Mouse (Mus musculus): Measurements from ENCODE around the gene Gyg. TPM values are rescaled to one million over a fixed set of nuclear protein-coding genes. Genes with fewer than 3 reads are reported as not detected.

Gyg gene
- total RNA-seq, 1 experiment = 8.2 TPM

DNA sequence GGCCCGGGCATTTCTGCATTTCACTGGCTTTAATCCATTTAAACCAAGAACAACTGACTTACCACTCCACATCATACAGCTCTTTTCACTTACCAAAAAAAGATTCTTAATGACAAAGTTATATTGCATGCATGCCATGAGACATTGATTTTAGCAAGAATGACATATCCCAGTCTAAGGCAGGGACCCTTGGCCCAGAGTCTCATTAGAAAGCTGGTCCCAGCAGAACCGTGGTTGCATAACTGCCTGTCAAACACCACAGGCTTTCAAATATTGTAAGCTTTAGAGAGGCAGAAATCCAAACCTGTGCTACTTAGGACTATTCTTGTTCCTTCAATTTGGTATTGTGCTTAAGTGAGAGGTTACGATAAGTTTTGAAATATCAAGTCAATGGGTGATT, 11.4 kb downstream of the Gyg start:
- Histone ChIP-seq H3K4me1 (ENCODE audit: control insufficient read depth in 2 of 2, insufficient read depth in 2 of 2, low read length in 2 of 2, poor library complexity in 1 of 2) (0 out of 4 replicates have a peak, but pooled peaks cover 0 to 2% of the 10 kb centered on the region in 2 experiments), H3K36me3 (ENCODE audit: control insufficient read depth, insufficient read depth, low read length, poor library complexity, severe bottlenecking) (no peaks in the 10 kb centered on the region), H3K9ac (ENCODE audit: insufficient read depth, low read depth, low read length, poor library complexity, severe bottlenecking) (no peak overlapping the region), H3K9me3 (ENCODE audit: control insufficient read depth, insufficient read depth, low read depth, low read length) (no peaks in the 10 kb centered on the region), H3K27ac (ENCODE audit: insufficient read depth, low read depth, low read length, poor library complexity, severe bottlenecking) (no peak overlapping the region), H3K4me3 (ENCODE audit: insufficient read depth in 1 of 2, low read depth in 1 of 2, low read length in 2 of 2, poor library complexity in 1 of 2, severe bottlenecking in 1 of 2) (no peak overlapping the region)
- in situ Hi-C loops (cut with MboI; ENCODE audit: low sequenced_read_pairs in 2 of 2, unreplicated experiment in 2 of 2) = no loop called here
- DNase-seq (ENCODE audit: low read depth, low spot score) = no peak
- TF ChIP-seq MAFK (IDR thresholded peaks at IDR 0.05; ENCODE audit: insufficient read depth, low read depth, low read length) (no peak), HCFC1 (IDR thresholded peaks at IDR 0.05; ENCODE audit: borderline replicate concordance, insufficient read depth, low read length) (no peak), ZNF384 (IDR thresholded peaks at IDR 0.05; ENCODE audit: low read depth, low read length) (no peak), ZC3H11A (IDR thresholded peaks at IDR 0.05; ENCODE audit: borderline replicate concordance, low read depth, low read length) (no peak), CHD2 (IDR thresholded peaks at IDR 0.05; ENCODE audit: low read depth, low read length) (no peak)

DNA sequence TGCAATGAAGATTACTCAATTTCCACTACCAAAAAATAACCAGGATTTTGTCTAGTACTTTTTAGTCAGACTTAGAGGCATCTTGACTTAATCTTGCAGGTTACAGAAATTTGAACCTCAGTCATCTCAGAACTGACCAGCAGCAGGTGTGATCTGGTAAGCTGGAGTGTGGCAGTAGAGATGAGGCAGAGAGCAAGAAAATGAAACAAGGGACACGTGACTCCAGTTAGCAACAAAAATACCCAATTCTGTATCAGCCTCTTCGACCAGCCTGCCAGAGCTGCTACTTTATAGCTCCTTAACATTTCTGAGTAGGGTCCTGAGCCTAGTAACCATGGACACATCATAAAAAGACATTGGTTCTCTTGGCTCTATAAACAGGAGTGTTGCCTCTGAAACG, 12.5 kb downstream of the Gyg start:
- Histone ChIP-seq H3K4me1 (ENCODE audit: control insufficient read depth in 2 of 2, insufficient read depth in 2 of 2, low read length in 2 of 2, poor library complexity in 1 of 2) (0 out of 4 replicates have a peak, but pooled peaks cover 0 to 2% of the 10 kb centered on the region in 2 experiments), H3K27ac (ENCODE audit: insufficient read depth, low read depth, low read length, poor library complexity, severe bottlenecking) (no peak overlapping the region)

DNA sequence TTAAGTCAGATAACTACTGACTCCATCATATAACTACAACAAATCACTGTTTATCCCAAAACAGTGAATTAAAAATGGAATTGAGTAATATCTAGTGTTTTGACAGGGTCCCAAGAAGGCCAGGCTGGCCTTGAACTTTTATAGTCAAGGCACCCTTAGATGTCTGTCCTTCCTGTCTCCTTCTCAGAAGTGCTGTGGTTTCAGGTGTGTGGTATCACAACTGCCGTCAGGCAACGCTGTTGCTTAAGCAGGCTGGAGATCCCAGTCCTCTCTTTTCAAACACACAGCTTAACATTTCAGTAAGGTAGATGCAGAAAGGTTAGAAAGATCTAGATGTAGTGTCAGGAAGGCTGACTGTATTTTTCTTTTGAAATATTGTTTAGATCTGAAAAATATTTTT, 13.0 kb downstream of the Gyg start:
- TF ChIP-seq MAFK (IDR thresholded peaks at IDR 0.05; ENCODE audit: insufficient read depth, low read depth, low read length) (no peak), CHD2 (IDR thresholded peaks at IDR 0.05; ENCODE audit: low read depth, low read length) (no peak), ZC3H11A (IDR thresholded peaks at IDR 0.05; ENCODE audit: borderline replicate concordance, low read depth, low read length) (no peak), HCFC1 (IDR thresholded peaks at IDR 0.05; ENCODE audit: borderline replicate concordance, insufficient read depth, low read length) (no peak), ZNF384 (IDR thresholded peaks at IDR 0.05; ENCODE audit: low read depth, low read length) (no peak)
- H3K4me1 ChIP-seq (ENCODE audit: control insufficient read depth in 2 of 2, insufficient read depth in 2 of 2, low read length in 2 of 2, poor library complexity in 1 of 2) = 0 out of 4 replicates have a peak, but pooled peaks cover 0 to 2% of the 10 kb centered on the region in 2 experiments
- no peaks in the 10 kb centered on the region for H3K36me3 ChIP-seq (ENCODE audit: control insufficient read depth, insufficient read depth, low read length, poor library complexity, severe bottlenecking)
- no peak overlapping the region for H3K9ac ChIP-seq (ENCODE audit: insufficient read depth, low read depth, low read length, poor library complexity, severe bottlenecking)
- H3K9me3 ChIP-seq (ENCODE audit: control insufficient read depth, insufficient read depth, low read depth, low read length) = no peaks in the 10 kb centered on the region
- no peak overlapping the region for H3K27ac ChIP-seq (ENCODE audit: insufficient read depth, low read depth, low read length, poor library complexity, severe bottlenecking)
- H3K4me3 ChIP-seq (ENCODE audit: insufficient read depth in 1 of 2, low read depth in 1 of 2, low read length in 2 of 2, poor library complexity in 1 of 2, severe bottlenecking in 1 of 2) = no peak overlapping the region
- no peak for DNase-seq (ENCODE audit: low read depth, low spot score)
- in situ Hi-C loops (cut with MboI; ENCODE audit: low sequenced_read_pairs in 2 of 2, unreplicated experiment in 2 of 2) = no loop called here

More for the DNA sequence above, 12.5 kb downstream of the Gyg start:
- Histone ChIP-seq H3K36me3 (ENCODE audit: control insufficient read depth, insufficient read depth, low read length, poor library complexity, severe bottlenecking) (no peaks in the 10 kb centered on the region), H3K4me3 (ENCODE audit: insufficient read depth in 1 of 2, low read depth in 1 of 2, low read length in 2 of 2, poor library complexity in 1 of 2, severe bottlenecking in 1 of 2) (no peak overlapping the region), H3K9me3 (ENCODE audit: control insufficient read depth, insufficient read depth, low read depth, low read length) (no peaks in the 10 kb centered on the region), H3K9ac (ENCODE audit: insufficient read depth, low read depth, low read length, poor library complexity, severe bottlenecking) (no peak overlapping the region)
- in situ Hi-C loops (cut with MboI; ENCODE audit: low sequenced_read_pairs in 2 of 2, unreplicated experiment in 2 of 2) = no loop called here
- no peak for DNase-seq (ENCODE audit: low read depth, low spot score)
- TF ChIP-seq CHD2 (IDR thresholded peaks at IDR 0.05; ENCODE audit: low read depth, low read length) (no peak), MAFK (IDR thresholded peaks at IDR 0.05; ENCODE audit: insufficient read depth, low read depth, low read length) (no peak), HCFC1 (IDR thresholded peaks at IDR 0.05; ENCODE audit: borderline replicate concordance, insufficient read depth, low read length) (no peak), ZNF384 (IDR thresholded peaks at IDR 0.05; ENCODE audit: low read depth, low read length) (no peak), ZC3H11A (IDR thresholded peaks at IDR 0.05; ENCODE audit: borderline replicate concordance, low read depth, low read length) (no peak)

DNA sequence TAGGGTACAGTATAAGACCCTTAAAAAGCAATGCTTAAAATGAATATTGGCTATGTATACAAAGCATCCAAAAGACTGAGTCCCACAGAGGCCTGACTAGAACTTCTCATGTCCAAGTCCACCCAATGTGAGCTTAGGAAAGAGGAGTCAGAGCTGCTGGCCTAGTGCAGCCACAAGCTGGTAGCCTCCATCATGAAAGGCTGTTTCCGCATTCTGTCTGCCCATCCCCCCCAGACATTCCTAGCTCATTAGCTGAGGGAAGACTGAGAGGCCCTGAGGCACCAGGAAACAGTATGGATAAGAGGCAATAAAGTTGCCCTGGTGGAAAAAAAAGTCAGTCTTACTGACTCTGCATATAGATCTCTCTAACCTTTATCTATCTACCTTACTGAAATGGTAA, 13.4 kb downstream of the Gyg start:
- Histone ChIP-seq H3K4me3 (ENCODE audit: insufficient read depth in 1 of 2, low read depth in 1 of 2, low read length in 2 of 2, poor library complexity in 1 of 2, severe bottlenecking in 1 of 2) (no peak overlapping the region), H3K4me1 (ENCODE audit: control insufficient read depth in 2 of 2, insufficient read depth in 2 of 2, low read length in 2 of 2, poor library complexity in 1 of 2) (0 out of 4 replicates have a peak, but pooled peaks cover 0 to 2% of the 10 kb centered on the region in 2 experiments), H3K27ac (ENCODE audit: insufficient read depth, low read depth, low read length, poor library complexity, severe bottlenecking) (no peak overlapping the region), H3K9me3 (ENCODE audit: control insufficient read depth, insufficient read depth, low read depth, low read length) (no peaks in the 10 kb centered on the region), H3K9ac (ENCODE audit: insufficient read depth, low read depth, low read length, poor library complexity, severe bottlenecking) (no peak overlapping the region), H3K36me3 (ENCODE audit: control insufficient read depth, insufficient read depth, low read length, poor library complexity, severe bottlenecking) (no peaks in the 10 kb centered on the region)
- in situ Hi-C loops (cut with MboI; ENCODE audit: low sequenced_read_pairs in 2 of 2, unreplicated experiment in 2 of 2) = no loop called here
- TF ChIP-seq ZC3H11A (IDR thresholded peaks at IDR 0.05; ENCODE audit: borderline replicate concordance, low read depth, low read length) (no peak), HCFC1 (IDR thresholded peaks at IDR 0.05; ENCODE audit: borderline replicate concordance, insufficient read depth, low read length) (no peak), MAFK (IDR thresholded peaks at IDR 0.05; ENCODE audit: insufficient read depth, low read depth, low read length) (no peak), ZNF384 (IDR thresholded peaks at IDR 0.05; ENCODE audit: low read depth, low read length) (no peak), CHD2 (IDR thresholded peaks at IDR 0.05; ENCODE audit: low read depth, low read length) (no peak)
- DNase-seq (ENCODE audit: low read depth, low spot score) = peak; percentile 31
